Mouse (Mus musculus) lung, postnatal 0 days (tissue): ENCODE measurements at regions not wholly inside any gene's neighbourhood (a gene's known extent, or its start where the extent isn't known, plus 50 kb on each side); places are given as distances from the start of the nearest gene placed in this dataset.

ENCODE experiments used
- CTCF ChIP-seq: IDR thresholded peaks from 2 replicates; pipeline ENCODE4 v1.5.1; 2016; ENCODE audit warnings: antibody characterized with exemption, mild to moderate bottlenecking
- EP300 ChIP-seq: IDR thresholded peaks from 2 replicates; pipeline ENCODE4 v1.6.1; 2016; ENCODE audit warnings: antibody characterized with exemption, mild to moderate bottlenecking, control low read depth

- TF ChIP-seq CTCF (no peak), EP300 (no peak)
Measured at GRCm38 (mm10) chr12:113242194-113242510, 56.4 kb downstream of the Tmem121 start.
